Mouse (Mus musculus): ENCODE data around the gene Ccdc107. TPM values are rescaled to one million over a fixed set of nuclear protein-coding genes. Genes with fewer than 3 reads are reported as not detected.
A peak's percentile ranks its signal among the peaks of the same experiment; 100 is the strongest.

Ccdc107 gene
- total and polyA plus RNA-seq, 3 experiments = 29.8 to 67.9 (median 33.8) TPM

- Histone ChIP-seq H3K9ac (ENCODE audit: low read depth, low read length) (no peak overlapping the region), H3K4me3 (no peak overlapping the region), H3K36me3 (ENCODE audit: control insufficient read depth, insufficient read depth, low read length) (no peaks in the 10 kb centered on the region), H3K27ac (no peak overlapping the region), H3K27me3 (ENCODE audit: control insufficient read depth, insufficient read depth, low read length) (no peaks in the 10 kb centered on the region), H3K79me2 (replicated peaks; ENCODE audit: control insufficient read depth, insufficient read depth, low read length) (no peaks in the 10 kb centered on the region), H3K4me1 (ENCODE audit: control insufficient read depth, insufficient read depth, low read length) (peaks cover 10% of the 10 kb centered on the region)
- TF ChIP-seq EP300 (IDR thresholded peaks at IDR 0.05; ENCODE audit: insufficient read depth, low read depth, low read length) (no peak), POLR2A (IDR thresholded peaks at IDR 0.05; ENCODE audit: insufficient read depth, low read depth, low read length) (no peak), CTCF (IDR thresholded peaks at IDR 0.05) (no peak)
- no peak for DNase-seq
- 59% methylated on average over 6 of the region's 6 CpGs for WGBS
- intact Hi-C loops (cut with DNase I) = no loop called here
Observed at GRCm38 (mm10) chr4:43496587-43496986, 3.9 kb downstream of the Ccdc107 start.

- H3K79me2 ChIP-seq (replicated peaks; ENCODE audit: control insufficient read depth, insufficient read depth, low read length) = no peaks in the 10 kb centered on the region
- H3K9ac ChIP-seq (ENCODE audit: low read depth, low read length) = no peak overlapping the region
- peaks cover 8% of the 10 kb centered on the region for H3K4me1 ChIP-seq (ENCODE audit: control insufficient read depth, insufficient read depth, low read length)
- TF ChIP-seq POLR2A (IDR thresholded peaks at IDR 0.05; ENCODE audit: insufficient read depth, low read depth, low read length) (no peak), EP300 (IDR thresholded peaks at IDR 0.05; ENCODE audit: insufficient read depth, low read depth, low read length) (no peak), CTCF (IDR thresholded peaks at IDR 0.05) (no peak)
- no peaks in the 10 kb centered on the region for H3K27me3 ChIP-seq (ENCODE audit: control insufficient read depth, insufficient read depth, low read length)
- H3K36me3 ChIP-seq (ENCODE audit: control insufficient read depth, insufficient read depth, low read length) = no peaks in the 10 kb centered on the region
- 95% methylated on average over 8 of the region's 8 CpGs for WGBS
- intact Hi-C loops (cut with DNase I) = no loop called here
- no peak overlapping the region for H3K27ac ChIP-seq
- no peak overlapping the region for H3K4me3 ChIP-seq
- no peak for DNase-seq
Observed at GRCm38 (mm10) chr4:43497405-43497804, 4.7 kb downstream of the Ccdc107 start.

GRCm38 (mm10) chr4:43497946-43498345, 5.2 kb downstream of the Ccdc107 start:
- Histone ChIP-seq H3K9ac (ENCODE audit: low read depth, low read length) (no peak overlapping the region), H3K36me3 (ENCODE audit: control insufficient read depth, insufficient read depth, low read length) (no peaks in the 10 kb centered on the region), H3K27ac (no peak overlapping the region), H3K4me3 (no peak overlapping the region), H3K79me2 (replicated peaks; ENCODE audit: control insufficient read depth, insufficient read depth, low read length) (no peaks in the 10 kb centered on the region), H3K27me3 (ENCODE audit: control insufficient read depth, insufficient read depth, low read length) (no peaks in the 10 kb centered on the region), H3K4me1 (ENCODE audit: control insufficient read depth, insufficient read depth, low read length) (peaks cover 8% of the 10 kb centered on the region)
- TF ChIP-seq POLR2A (IDR thresholded peaks at IDR 0.05; ENCODE audit: insufficient read depth, low read depth, low read length) = no peak
- DNase-seq = no peak
- intact Hi-C loops (cut with DNase I) = loop anchor here (2.0 kb wide), 1 partner anchor 27 kb away; no protein-coding TSS in a partner anchor
- 88% methylated on average over 4 of the region's 4 CpGs for WGBS

GRCm38 (mm10) chr4:43498983-43499382, 6.3 kb downstream of the Ccdc107 start:
- intact Hi-C loops (cut with DNase I) = loop anchor here (2.0 kb wide), 1 partner anchor 26 kb away; no protein-coding TSS in a partner anchor
- Histone ChIP-seq H3K27ac (no peak overlapping the region), H3K9ac (ENCODE audit: low read depth, low read length) (no peak overlapping the region), H3K27me3 (ENCODE audit: control insufficient read depth, insufficient read depth, low read length) (no peaks in the 10 kb centered on the region), H3K4me3 (peak overlapping the region; percentile 52), H3K4me1 (ENCODE audit: control insufficient read depth, insufficient read depth, low read length) (peaks cover 6% of the 10 kb centered on the region), H3K36me3 (ENCODE audit: control insufficient read depth, insufficient read depth, low read length) (no peaks in the 10 kb centered on the region), H3K79me2 (replicated peaks; ENCODE audit: control insufficient read depth, insufficient read depth, low read length) (no peaks in the 10 kb centered on the region)
- DNase-seq = no peak
- TF ChIP-seq EP300 (IDR thresholded peaks at IDR 0.05; ENCODE audit: insufficient read depth, low read depth, low read length) = no peak
- TF ChIP-seq POLR2A (IDR thresholded peaks at IDR 0.05; ENCODE audit: insufficient read depth, low read depth, low read length) = no peak
- peak; percentile 50 for TF ChIP-seq CTCF (IDR thresholded peaks at IDR 0.05)
- 12% methylated on average over 8 of the region's 8 CpGs for WGBS

GRCm38 (mm10) chr4:43499407-43500333, 7.0 kb downstream of the Ccdc107 start, which contains the start of gene Arhgef39:
Arhgef39 (minus strand) TSS chr4:43499695.
- Histone ChIP-seq H3K27ac (0 out of 2 replicates have a peak within 1 kb of the TSS, but pooled peaks have one; percentile 34), H3K4me3 (peak within 1 kb of the TSS; percentile 52), H3K79me2 (replicated peaks; ENCODE audit: control insufficient read depth, insufficient read depth, low read length) (no peaks in the 10 kb centered on the region), H3K27me3 (ENCODE audit: control insufficient read depth, insufficient read depth, low read length) (no peaks in the 10 kb centered on the region), H3K9ac (ENCODE audit: low read depth, low read length) (peak within 1 kb of the TSS; percentile 72), H3K36me3 (ENCODE audit: control insufficient read depth, insufficient read depth, low read length) (no peaks in the 10 kb centered on the region), H3K4me1 (ENCODE audit: control insufficient read depth, insufficient read depth, low read length) (peaks cover 4% of the 10 kb centered on the region; the same call in 1 of the 2 replicates)
- TF ChIP-seq CTCF (IDR thresholded peaks at IDR 0.05) (no peak), POLR2A (IDR thresholded peaks at IDR 0.05; ENCODE audit: insufficient read depth, low read depth, low read length) (0 out of 2 replicates have a peak, but pooled peaks have one; percentile 24)
- WGBS = 5% methylated on average over 50 of the region's 50 CpGs
- intact Hi-C loops (cut with DNase I) = loop anchor here (2.0 kb wide), 1 partner anchor 25 kb away; no protein-coding TSS in a partner anchor
- DNase-seq = peak; percentile 87

- Histone ChIP-seq H3K27ac (no peak overlapping the region), H3K27me3 (ENCODE audit: control insufficient read depth, insufficient read depth, low read length) (no peaks in the 10 kb centered on the region), H3K9ac (ENCODE audit: low read depth, low read length) (no peak overlapping the region), H3K4me3 (no peak overlapping the region), H3K79me2 (replicated peaks; ENCODE audit: control insufficient read depth, insufficient read depth, low read length) (no peaks in the 10 kb centered on the region), H3K36me3 (ENCODE audit: control insufficient read depth, insufficient read depth, low read length) (no peaks in the 10 kb centered on the region), H3K4me1 (ENCODE audit: control insufficient read depth, insufficient read depth, low read length) (peaks cover 8% of the 10 kb centered on the region)
- no peak for DNase-seq
- TF ChIP-seq EP300 (IDR thresholded peaks at IDR 0.05; ENCODE audit: insufficient read depth, low read depth, low read length) (no peak), CTCF (IDR thresholded peaks at IDR 0.05) (no peak), POLR2A (IDR thresholded peaks at IDR 0.05; ENCODE audit: insufficient read depth, low read depth, low read length) (no peak)
- 78% methylated on average over 2 of the region's 2 CpGs for WGBS
- intact Hi-C loops (cut with DNase I) = no loop called here
Observed at GRCm38 (mm10) chr4:43503041-43503440, 10.3 kb downstream of the Ccdc107 start.
